9 mouse cellular contexts compared by ENCODE assay signal in the genomic region with DNA sequence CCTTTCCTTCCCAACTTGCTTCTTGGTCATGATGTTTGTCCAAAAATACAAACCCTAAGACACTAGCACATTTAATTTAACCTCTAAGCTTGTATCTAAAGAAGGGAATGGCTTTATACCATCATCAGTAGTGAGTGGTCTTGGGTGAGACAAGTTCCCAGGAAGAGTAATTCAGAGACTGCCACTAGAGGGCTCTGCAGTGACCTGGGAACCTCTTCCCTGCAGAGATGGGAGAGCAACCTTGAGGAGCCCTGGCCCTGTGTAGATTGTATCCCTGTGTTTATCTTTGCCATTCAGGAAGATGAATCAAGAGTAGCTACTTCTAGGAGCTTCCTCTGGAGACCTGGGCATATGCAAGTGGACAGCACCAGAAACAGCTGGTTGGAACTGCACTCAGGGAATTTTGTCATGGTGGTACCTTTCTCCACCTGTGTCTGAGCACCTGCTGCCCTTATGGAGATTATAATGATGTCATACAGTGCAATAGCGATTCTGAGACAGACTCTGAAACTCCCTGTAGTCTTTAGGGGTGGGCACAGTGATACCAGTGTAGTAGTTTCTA. TPM values are rescaled to one million over a fixed set of nuclear protein-coding genes. Genes with fewer than 3 reads are reported as not detected.
DNase-seq lines count a peak whose midpoint lies in the region; ATAC-seq and TF ChIP-seq lines count a peak whose summit lies in the region.
"Had no signal": no experiment of that assay in that cellular context is flagged by ENCODE, and none has a peak within 500 bp of the region (broad histone marks: within the 10 kb centered on the region; RNA-seq: fewer than 3 reads in every experiment).

No protein-coding gene starts in this region.

- ATAC-seq in hematopoietic stem cell, adult 5-6 weeks (replicated peaks in 1 of 2; ENCODE audit: insufficient read depth in 1 of 2, low FRiP score in 2 of 2, low TSS enrichment in 1 of 2, low read depth in 1 of 2, poor library complexity in 2 of 2, severe bottlenecking in 2 of 2), result 0 out of 4 replicates have a peak, but pooled peaks have one; percentile 43 to 56
- ATAC-seq in neural tube, embryonic 14.5 days (ENCODE audit: low read depth), result peak; percentile 30; the same call in 1 of the 2 replicates

- WGBS in cerebellum, adult 2 months, result 11% methylated on average over 1 of the region's 1 CpGs
- 26% methylated on average over 1 of the region's 1 CpGs for WGBS in limb, embryonic 10.5 days
- 45% methylated on average over 1 of the region's 1 CpGs for WGBS in neural tube, embryonic 14.5 days

- TF ChIP-seq CTCF in cerebellum, adult 2 months (IDR thresholded peaks at IDR 0.05; ENCODE audit: borderline replicate concordance, insufficient read depth, low read depth, low read length), result peak; percentile 81

- H3K36me3 ChIP-seq in limb, embryonic 10.5 days, result no peaks in the 10 kb centered on the region
- no peaks in the 10 kb centered on the region for H3K36me3 ChIP-seq in neural tube, embryonic 14.5 days (ENCODE audit: control insufficient read depth, insufficient read depth, low read length)

- no peak overlapping the region for H3K9ac ChIP-seq in neural tube, embryonic 14.5 days (replicated peaks; ENCODE audit: low read depth, low read length)

- H3K4me2 ChIP-seq in neural tube, embryonic 14.5 days (ENCODE audit: low read depth, low read length), result no peak overlapping the region

- TF ChIP-seq POLR2A in cerebellum, adult 2 months (IDR thresholded peaks at IDR 0.05; ENCODE audit: borderline replicate concordance, insufficient read depth, low read length), result no peak

- no peaks in the 10 kb centered on the region for H3K9me3 ChIP-seq in limb, embryonic 10.5 days (replicated peaks)
- H3K9me3 ChIP-seq in neural tube, embryonic 14.5 days (ENCODE audit: control insufficient read depth, low read length), result no peaks in the 10 kb centered on the region

- no peaks in the 10 kb centered on the region for H3K27me3 ChIP-seq in cerebellum, adult 2 months (ENCODE audit: control insufficient read depth, insufficient read depth, low read length)
- peaks cover 44% of the 10 kb centered on the region for H3K27me3 ChIP-seq in limb, embryonic 10.5 days (ENCODE audit: low read depth, poor library complexity, severe bottlenecking)
- peaks cover 3% of the 10 kb centered on the region for H3K27me3 ChIP-seq in neural tube, embryonic 14.5 days (ENCODE audit: control insufficient read depth, insufficient read depth, low read length)

- no peak overlapping the region for H3K4me3 ChIP-seq in cerebellum, adult 2 months (replicated peaks; ENCODE audit: insufficient read depth, low read depth, low read length)
- no peak overlapping the region for H3K4me3 ChIP-seq in limb, embryonic 10.5 days
- H3K4me3 ChIP-seq in neural tube, embryonic 14.5 days (ENCODE audit: low read depth, low read length), result no peak overlapping the region

- peak; percentile 59 for DNase-seq in layer of hippocampus, adult 11-12 months (ENCODE audit: low spot score)
- DNase-seq in layer of hippocampus, adult 9-10 months (ENCODE audit: low spot score), result no peak
- peak; percentile 47 for DNase-seq in NIH3T3 (ENCODE audit: low read depth)
- peak; percentile 66 to 73 for DNase-seq in cerebellum, adult 2 months
- peak; percentile 33 for DNase-seq in limb, embryonic 10.5 days (ENCODE audit: low spot score)
- no peak for DNase-seq in gastrocnemius, adult 8-10 months (ENCODE audit: low spot score in 2 of 2)

- H3K27ac ChIP-seq in cerebellum, adult 2 months (ENCODE audit: insufficient read depth, low read length), result no peak overlapping the region
- H3K27ac ChIP-seq in limb, embryonic 10.5 days, result no peak overlapping the region
- no peak overlapping the region for H3K27ac ChIP-seq in neural tube, embryonic 14.5 days (ENCODE audit: low read depth, low read length)

- peaks cover 18% of the 10 kb centered on the region; the same call in 1 of the 2 replicates for H3K4me1 ChIP-seq in cerebellum, adult 2 months (ENCODE audit: control insufficient read depth, insufficient read depth, low read length)
- peaks cover 14% of the 10 kb centered on the region for H3K4me1 ChIP-seq in limb, embryonic 10.5 days
- 0 out of 2 replicates have a peak, but pooled peaks cover 3% of the 10 kb centered on the region for H3K4me1 ChIP-seq in neural tube, embryonic 14.5 days (ENCODE audit: control insufficient read depth, insufficient read depth, low read length)

RNA-seq across cellular contexts. Expression of a gene that starts 1.0 kb away (rescaled TPM):
- polyA plus RNA-seq in cerebellum, adult 2 months (2012; rRNA removed), result 15.8 and 17.7 TPM in 2 replicates
- not detected in 2 replicates for total RNA-seq in hematopoietic stem cell, adult 5-6 weeks (2017)
- 0.06 and 0.16 TPM in 2 replicates for polyA plus RNA-seq in limb, embryonic 10.5 days (2016; fragmentation: Nextera tagmentation; extraction: Ambion mirVana)
- 3.5 and 4.3 TPM in 2 replicates for polyA plus RNA-seq in neural tube, embryonic 14.5 days (2014; fragmentation: Nextera tagmentation; extraction: Ambion mirVana)
- under 1 TPM in 1 of 4 experiments, not detected in 3; 0.31 TPM for total RNA-seq in gastrocnemius, adult 8-10 months (2022)
- polyA plus RNA-seq: liver, embryonic 16.5 days had no signal

Comparison
In these comparisons a context has a peak if more than half of its experiments do, and no peak if none do; other contexts are left out.
1. DNase-seq: peak in layer of hippocampus, adult 11-12 months (single experiment), NIH3T3 (single experiment), cerebellum, adult 2 months (2 of 2) and limb, embryonic 10.5 days (single experiment); none in layer of hippocampus, adult 9-10 months (single experiment) and gastrocnemius, adult 8-10 months (0 of 2).